Mouse (Mus musculus): ENCODE results near the gene Eif2ak4. TPM values are rescaled to one million over a fixed set of nuclear protein-coding genes. Genes with fewer than 3 reads are reported as not detected.
A peak's percentile ranks its signal among the peaks of the same experiment; 100 is the strongest.

The Eif2ak4 gene
- total RNA-seq (2021) = 1 to 10 TPM; 9.2 to 9.3 TPM
- long read RNA-seq, experiment 1, partial matches to known transcripts = 1 of 3 reads
- long read RNA-seq, experiment 1, other reads (novel, unspliced or antisense) = 2 of 3 reads
- long read RNA-seq, experiment 2, full-length matches to known transcripts = 2 of 5 reads
- long read RNA-seq, experiment 2, partial matches to known transcripts = 3 of 5 reads
- long read RNA-seq, experiment 2, other reads (novel, unspliced or antisense) = 0 of 5 reads

DNA sequence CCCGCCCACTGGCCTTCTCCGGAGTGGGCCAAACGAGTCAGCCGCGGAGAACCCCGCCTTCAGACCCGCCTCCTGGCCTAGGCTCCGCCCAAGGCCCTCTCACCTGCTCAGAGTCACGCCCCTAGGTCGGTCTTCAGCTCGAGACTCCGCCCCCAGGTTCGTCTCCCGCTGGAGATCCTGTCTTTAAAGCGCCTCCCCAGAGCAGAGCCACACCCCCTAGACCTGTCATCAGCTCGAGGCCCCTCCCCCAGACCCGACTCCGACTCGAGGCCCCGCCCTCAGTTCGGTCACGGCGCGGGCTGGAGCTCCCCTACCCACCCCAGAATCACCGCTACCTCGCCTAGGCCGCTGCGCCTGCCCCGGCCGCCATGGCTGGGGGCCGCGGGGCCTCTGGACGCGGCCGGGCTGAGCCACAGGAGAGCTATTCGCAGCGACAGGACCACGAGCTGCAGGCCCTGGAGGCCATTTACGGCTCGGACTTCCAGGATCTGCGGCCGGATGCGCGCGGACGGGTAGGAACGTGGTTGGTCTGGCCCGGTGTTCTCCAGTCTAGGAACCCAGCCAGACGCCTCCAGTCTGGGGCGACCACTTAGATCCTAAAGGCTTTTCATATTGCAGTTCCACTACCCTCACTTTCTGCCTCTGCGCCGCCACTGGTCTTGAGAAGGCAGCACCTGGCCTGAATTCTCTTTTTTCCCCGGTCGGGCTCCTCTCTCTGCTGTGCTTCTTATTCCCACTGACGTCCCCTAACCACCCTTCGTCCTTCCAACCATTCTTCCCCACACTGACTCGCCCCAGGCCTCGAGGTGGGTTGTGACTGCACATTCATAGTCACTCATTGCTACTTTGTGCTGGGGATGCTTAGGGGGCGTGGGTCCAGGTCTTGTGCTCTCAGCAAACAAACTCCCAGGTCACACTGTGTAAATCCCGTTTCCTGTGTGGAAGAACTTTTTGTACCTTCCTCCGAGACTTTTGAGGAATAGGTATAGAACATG is at the start of gene Eif2ak4:
TSS of gene Eif2ak4 (plus strand) at position 278 of the 995 bp plus-strand sequence.
- intact Hi-C loops (cut with DNase I) = no loop called here
- DNase-seq = peak; percentile 95 to 97

DNA sequence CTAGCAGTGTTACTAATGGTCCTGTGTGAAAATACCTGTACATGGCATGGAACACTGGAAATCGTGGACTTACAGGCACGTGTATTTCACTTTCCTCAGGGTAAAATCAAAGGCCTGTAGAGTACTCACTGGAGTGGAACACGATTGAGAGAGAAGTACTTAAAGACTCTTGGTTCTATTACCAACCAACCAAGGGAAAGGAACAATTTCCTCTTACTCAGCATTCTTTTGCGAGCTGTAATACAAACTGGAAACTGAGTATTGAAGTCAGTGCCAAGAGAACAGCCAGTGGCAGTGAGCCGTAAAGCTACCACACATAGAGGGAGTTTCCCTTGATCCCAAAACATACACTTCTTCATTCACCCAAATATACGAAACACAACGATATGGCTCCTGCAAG is 47.1 kb upstream of the Eif2ak4 start:
- intact Hi-C loops (cut with DNase I) = no loop called here
- DNase-seq = no peak

DNA sequence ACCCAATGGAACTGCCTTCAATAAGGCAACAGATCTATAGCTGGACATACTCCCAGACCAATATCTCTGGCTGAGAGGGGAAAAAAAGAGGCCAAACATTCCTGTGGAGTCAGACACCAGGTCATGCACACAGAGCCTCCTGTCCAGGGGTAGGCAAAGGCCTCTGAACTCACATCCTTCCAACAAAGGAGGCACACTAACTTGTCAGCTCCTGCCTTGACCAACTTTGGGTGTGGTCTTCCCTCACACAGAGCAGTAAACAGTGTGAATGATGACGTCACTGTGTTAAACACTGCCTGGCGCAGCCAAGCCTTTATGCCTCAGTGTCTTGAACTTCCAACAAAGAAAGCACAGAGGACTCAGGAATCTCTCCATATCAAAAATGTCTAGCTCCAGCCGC is 44.5 kb upstream of the Eif2ak4 start:
- DNase-seq = no peak
- intact Hi-C loops (cut with DNase I) = no loop called here

DNA sequence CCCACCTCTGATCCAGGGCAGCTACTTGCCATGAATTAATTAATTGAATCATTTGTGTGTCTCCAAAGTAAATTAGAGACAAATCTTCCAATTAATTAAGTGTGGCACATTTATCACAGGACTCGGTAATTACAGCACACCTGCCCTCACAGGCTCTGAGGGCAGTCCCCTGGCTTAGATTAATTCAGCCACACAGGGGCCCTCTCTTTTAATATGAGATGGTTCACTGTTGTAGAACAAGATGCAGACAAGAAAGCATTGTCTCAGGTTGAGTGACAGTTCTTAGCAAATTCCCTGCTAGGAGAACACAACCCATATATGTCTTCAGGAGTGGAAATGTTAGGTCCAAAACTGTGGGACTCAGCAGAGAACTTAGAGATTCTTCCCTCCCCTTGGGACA is 42.9 kb upstream of the Eif2ak4 start:
- intact Hi-C loops (cut with DNase I) = no loop called here
- DNase-seq = no peak

DNA sequence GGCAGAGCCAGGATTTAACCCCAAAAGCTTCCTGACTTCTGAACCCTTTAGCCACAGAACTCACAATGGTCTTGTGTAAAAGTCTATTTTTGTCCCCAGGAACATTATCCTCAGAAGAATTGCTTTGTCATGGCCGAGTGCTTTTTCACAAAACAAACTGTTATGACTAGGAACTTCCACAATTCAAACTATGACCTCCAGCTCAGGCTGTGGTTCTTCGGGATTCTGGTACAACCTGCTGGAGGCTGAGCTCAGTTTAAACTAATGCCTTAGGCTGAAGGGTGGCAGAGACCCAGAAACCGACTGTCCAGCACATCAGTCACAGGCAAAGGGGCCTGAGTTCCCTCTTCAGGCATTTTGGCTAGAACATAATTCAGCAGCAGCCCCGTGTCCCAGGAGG is 34.9 kb upstream of the Eif2ak4 start:
- intact Hi-C loops (cut with DNase I) = no loop called here

DNA sequence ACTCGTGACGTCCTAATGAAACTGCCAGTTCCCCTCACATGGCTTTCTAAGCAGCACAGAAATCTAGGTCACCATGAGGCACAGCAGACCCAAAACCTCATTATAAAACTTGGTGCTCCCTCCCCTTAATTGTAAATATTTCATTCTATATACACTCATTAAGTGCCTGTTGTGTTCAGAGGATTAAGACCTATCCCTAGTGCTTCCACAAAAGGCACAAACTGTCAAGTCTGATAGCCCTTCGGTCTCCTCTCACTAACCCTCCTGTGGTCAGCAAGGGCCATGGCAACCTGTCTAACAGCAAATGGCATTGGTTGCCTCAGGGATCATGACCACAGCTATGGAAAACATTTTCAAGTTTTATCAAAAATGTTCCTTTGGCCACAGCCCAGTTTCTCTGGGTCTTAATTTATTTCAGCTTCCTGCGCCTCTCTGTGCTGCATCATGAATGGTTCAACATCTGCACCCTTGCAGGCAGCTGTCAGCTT is 34.5 kb upstream of the Eif2ak4 start:
- peak in 1 of 2 experiments; percentile 10 for DNase-seq
- intact Hi-C loops (cut with DNase I) = no loop called here

More for the DNA sequence above, 34.9 kb upstream of the Eif2ak4 start:
- no peak for DNase-seq

DNA sequence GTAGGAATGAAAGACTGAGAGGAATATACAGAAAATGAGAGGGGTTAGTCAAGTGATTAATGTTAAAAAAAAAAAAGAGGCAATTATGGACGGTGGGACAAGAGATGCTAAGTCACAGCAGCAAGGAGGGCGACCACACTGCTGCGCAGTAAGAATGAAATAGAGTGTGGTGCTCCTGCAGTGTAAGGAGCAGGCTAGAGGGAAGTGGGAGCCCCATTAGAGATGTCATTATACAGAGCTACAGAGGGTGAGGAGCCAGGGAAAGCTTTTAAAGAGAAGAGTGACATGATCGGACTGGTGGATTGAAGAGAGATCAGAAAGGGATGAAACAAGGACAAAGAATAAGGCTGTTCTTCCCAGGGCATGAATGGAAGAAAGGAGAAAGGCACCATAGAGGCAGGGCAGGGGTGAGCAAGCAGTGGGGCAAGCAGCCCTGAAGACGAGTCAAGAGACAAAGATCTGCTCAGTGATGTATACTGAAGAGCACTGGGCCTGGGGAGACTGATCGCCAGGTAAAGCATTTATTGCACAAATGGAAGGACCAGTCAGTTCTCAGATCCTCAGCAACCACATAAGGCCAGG is 33.2 kb upstream of the Eif2ak4 start:
- intact Hi-C loops (cut with DNase I) = no loop called here
- no peak for DNase-seq

DNA sequence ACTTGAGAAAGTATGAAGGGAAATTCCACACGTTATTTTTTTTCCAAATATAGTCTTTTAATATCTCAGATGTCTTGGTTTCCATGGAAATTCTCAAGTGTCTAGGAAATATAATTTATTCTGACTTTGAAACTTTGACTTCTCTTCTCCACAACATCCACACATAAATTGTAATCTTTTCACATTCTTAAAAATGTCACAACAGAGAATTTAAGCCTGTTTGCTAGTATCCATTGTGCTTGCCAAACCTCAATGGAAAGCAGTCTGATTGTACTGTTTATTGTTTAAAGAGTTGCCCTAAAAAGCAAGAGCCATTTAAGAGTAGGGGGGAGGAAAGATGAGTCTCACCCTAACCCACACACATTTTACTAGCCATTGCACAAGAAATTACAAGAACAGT is 16.6 kb upstream of the Eif2ak4 start:
- DNase-seq = no peak
- intact Hi-C loops (cut with DNase I) = no loop called here

DNA sequence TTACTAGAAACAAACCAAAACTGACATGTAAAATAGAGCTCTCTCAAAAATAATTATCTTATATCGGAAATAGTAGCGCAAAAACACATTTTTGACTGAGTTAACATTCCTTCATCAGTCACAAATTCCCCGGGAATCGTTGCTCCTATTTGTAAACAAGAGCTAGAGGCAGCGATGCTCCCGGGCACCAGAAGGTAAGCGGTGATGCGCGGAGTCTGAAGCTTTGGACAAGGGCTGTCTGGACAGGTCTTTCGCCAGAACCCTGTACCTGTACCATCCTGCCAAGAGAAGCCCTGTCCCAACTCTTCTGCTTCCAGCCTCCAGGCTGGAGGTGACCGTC is 15.9 kb upstream of the Eif2ak4 start:
- no peak for DNase-seq
- intact Hi-C loops (cut with DNase I) = no loop called here

DNA sequence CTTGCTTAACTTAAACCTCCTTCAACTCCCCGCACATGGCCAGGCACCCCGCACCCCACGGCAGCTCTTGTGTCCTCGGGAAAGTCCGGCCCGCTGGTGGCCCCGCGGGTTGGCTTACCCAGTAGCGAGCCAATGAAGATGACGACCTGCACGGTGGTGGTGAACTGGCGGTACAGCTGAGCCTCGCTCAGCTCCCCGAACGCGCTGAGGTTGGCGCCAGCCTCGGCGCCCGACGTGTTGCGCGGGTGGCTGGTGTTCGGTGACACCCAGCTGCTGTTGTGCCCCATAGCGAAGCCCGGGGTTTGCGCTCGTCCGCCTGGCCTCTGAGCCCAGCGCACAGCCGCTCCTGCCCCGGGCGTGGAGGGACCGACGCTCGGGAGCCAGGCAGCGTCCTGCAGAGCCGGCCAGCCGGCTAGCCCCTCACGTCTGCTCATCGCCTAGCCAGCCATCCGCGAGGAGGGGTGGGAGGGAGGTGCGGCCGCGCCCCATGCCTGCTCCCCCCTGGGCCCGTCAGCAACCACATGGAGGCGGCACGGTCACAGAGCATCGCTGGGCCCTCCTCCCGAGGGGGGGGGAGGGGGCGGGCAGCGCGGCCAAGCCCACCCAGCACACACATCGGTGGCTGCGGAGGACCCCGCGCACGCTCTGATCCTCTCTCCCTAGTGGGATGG is 15.4 kb upstream of the Eif2ak4 start, which contains the start of gene Gpr176:
TSS of gene Gpr176 (minus strand) at position 519 of the 671 bp plus-strand sequence.
- intact Hi-C loops (cut with DNase I) = no loop called here
- DNase-seq = peak; percentile 28 to 33

DNA sequence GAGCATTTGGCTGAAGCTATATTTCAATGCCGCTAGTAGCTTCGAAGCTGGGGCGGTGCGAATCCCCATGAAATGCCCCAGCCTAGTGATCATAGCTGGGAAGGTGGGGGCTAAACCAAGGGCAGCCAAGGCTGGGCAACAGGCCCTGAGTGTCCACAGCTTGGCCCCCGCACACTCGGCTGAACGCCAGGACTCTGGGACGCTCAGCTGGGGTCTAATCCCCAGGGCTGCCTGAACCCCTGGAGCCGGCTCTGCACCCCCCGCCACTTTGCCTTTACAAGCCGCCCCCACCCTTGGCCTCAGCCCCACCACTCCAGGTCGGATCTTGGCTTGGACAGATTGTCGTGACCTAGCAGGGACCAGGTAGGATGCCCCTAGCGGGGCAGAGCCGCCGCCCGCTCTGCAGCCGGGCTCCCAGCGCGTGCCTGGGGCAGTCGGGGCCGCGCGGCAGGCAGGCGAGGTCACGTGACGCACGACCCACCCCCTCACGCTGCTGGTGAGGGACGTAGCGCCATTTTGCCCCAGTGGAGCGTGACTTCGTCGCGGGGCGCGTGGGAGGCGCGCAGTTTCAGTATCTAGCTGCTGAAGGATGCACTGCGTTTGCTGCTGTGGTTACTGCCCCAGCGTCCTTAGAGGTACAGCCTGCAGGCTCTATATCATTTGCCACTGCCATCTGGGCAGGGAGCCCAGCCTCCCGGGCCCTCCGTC is 14.7 kb upstream of the Eif2ak4 start:
- intact Hi-C loops (cut with DNase I) = no loop called here
- peak; percentile 60 to 74 for DNase-seq

DNA sequence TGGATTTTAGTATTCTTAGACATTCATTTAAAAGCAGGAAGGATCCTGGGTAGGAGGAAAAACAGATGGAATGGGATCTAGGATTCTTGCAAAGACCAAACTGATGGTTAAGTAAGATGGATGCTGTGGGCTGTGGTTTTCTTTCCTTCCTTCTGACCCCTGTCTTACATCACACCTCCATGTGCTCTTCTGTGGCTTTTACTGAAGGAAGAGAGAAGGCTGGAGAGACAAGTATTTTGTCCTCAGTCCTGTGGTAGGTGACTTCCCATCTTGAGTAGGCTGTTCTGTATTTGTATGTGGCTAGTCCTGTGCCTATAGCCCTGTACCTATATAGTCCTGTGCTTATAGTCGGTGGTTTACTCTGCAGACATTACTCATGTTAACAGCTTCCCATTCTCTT is 12.9 kb upstream of the Eif2ak4 start:
- DNase-seq = no peak
- intact Hi-C loops (cut with DNase I) = no loop called here

DNA sequence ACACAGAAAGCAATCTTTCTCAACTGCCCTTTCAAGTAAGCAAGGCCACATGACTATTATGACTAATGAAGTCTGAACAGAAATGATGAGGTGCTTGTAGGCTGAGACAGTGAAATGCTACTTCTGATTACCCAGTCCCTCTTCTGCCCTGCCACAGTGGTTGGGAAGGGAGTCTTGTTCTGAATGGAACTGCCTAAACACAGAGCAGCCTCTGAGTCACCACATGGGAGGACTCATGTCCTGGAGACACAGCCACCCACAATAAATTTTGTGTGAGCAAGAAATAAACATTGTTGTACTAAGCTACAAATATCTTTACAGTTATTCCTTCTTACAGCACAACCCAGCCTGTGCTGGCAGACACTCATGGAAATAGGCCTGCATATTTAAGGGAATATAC is 12.5 kb upstream of the Eif2ak4 start:
- intact Hi-C loops (cut with DNase I) = no loop called here
- DNase-seq = no peak

DNA sequence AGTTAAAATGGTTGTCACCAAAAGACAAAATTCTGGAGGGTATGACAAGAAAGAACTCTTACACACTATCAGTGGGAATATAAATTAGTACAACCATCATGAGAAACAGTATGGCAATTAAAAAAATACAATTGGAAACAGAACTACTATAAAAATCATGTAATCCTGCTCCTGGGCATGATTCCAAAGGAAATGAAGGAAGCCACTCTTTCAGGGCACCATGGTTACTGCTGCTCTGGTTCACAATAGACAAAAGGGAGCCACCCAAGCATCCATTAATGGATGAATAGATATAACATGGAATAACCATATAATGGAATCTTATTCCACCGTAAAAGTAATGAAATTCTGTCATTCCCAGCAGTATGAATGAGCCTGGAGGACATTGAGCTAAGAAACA is 8.7 kb upstream of the Eif2ak4 start:
- no peak for DNase-seq
- intact Hi-C loops (cut with DNase I) = no loop called here

DNA sequence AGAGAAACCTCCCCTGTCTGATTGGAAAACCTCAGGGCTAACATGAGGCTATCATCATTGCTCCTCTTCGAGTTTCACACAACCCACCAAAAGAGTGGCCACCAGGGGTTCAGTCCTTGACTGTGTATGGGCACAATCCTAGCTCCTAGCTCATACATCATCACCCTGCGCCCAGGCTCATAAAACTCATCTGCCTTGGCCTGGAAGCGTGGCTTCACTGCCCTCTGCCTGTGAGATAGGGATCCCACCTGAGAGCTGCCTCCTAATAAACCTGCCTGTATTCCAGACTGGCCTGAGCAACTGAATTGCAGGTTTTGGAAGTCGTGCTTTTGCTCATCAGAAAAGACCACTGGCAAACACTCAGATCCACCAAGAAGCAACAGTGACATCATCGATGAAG is 5.0 kb upstream of the Eif2ak4 start:
- no peak for DNase-seq
- intact Hi-C loops (cut with DNase I) = no loop called here

DNA sequence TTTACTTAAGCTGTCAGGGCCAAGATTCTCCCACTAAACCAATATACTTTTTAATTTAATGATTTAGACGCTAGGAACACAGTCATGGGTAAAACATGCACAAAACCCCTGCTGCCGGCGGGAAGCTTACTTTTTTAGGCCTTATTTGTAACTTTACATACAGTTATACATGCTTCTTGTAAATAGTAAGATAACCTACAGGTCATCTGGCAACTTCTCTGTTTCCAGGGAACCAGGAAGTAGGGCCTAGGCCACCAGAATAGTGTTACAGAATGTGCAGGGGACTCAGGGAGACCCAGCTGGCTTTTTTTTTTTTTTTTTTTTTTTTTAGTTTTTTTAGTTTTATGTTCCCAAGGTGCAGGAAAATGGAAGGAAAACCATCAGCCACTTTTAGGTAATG is 1.2 kb downstream of the Eif2ak4 start:
- no peak for DNase-seq
- intact Hi-C loops (cut with DNase I) = no loop called here

DNA sequence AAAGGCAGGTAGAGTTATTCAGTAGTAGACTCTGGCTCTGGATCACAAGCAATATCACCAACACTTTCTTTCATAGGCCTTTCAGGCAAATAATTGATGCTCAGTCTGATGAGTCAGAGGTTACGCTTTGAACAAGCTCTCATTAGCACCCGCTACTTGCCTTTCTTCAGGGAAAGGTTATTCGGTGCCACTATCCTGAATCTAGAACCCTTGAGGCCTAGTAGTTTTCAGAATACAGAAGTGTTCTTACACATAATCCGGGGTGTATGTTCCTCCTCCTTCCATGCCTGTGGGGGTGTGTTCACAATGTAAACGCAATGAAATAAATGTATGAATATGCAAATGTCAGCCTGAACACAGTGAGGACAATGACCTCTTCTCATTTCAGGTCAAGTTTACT is 1.7 kb downstream of the Eif2ak4 start:
- intact Hi-C loops (cut with DNase I) = no loop called here
- DNase-seq = no peak

DNA sequence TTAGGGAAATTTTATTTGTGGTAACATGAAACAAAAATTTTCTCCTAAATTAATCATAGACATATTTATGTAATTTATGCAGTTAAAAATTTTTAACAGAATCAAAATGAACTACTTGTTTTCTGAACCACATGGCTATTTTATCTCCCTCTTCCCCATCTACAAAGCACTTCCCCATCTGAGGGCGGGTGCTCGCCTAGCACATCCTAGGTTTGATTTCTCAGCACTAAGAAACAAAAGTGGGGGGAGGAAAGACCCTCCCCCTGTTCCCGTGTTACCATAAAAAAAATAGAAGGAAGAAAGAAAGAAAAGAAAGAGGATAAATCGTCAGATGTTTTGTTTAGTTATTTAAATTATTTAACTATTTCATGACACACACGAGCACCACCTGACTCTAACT is 2.8 kb downstream of the Eif2ak4 start:
- DNase-seq = no peak
- intact Hi-C loops (cut with DNase I) = no loop called here

DNA sequence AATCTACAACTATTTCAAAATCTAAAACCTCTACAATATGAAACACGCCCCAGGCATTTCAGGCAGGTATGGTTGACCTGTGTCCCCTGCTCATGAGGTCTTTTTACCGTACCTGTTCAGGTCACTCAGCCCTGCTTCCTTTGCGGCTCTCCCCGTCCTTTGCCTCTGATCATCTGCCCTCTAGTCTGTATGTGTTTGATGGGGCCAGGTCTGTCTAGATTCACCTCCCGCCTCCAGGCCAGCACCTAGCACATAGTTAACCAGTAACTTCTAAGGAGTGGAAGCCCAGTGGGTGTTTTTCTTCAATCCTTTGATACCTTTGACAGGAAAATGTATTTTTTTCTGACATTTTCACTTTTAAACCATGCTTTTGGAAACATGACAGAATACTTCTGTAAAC is 11.3 kb downstream of the Eif2ak4 start:
- intact Hi-C loops (cut with DNase I) = no loop called here
- no peak for DNase-seq
